Mouse (Mus musculus): Measurements from ENCODE around the gene Sdhaf2. TPM values are rescaled to one million over a fixed set of nuclear protein-coding genes. Genes with fewer than 3 reads are reported as not detected.

Gene Sdhaf2
- total RNA-seq, 2 experiments from 2014 or later = 42.9 to 58.9 TPM

Other genes starting within 250 kb of the Sdhaf2 start
- 0.26 TPM in 1 of 2 replicates, not detected in the other for gene Dagla, start 221.3 kb downstream of the Sdhaf2 start, total RNA-seq (2014; fragmentation: Nextera tagmentation)
- not detected in 2 replicates for gene Dagla, start 221.3 kb downstream of the Sdhaf2 start, total RNA-seq (2017)
- not detected in 2 replicates for gene Syt7, start 137.1 kb downstream of the Sdhaf2 start, total RNA-seq (2014; fragmentation: Nextera tagmentation)
- not detected in 2 replicates for gene Syt7, start 137.1 kb downstream of the Sdhaf2 start, total RNA-seq (2017)
- gene Lrrc10b, start 68.7 kb downstream of the Sdhaf2 start, total RNA-seq (2014; fragmentation: Nextera tagmentation) = not detected in 2 replicates
- gene Lrrc10b, start 68.7 kb downstream of the Sdhaf2 start, total RNA-seq (2017) = 0.34 TPM in 1 of 2 replicates, not detected in the other
- gene Ppp1r32, start 43.2 kb downstream of the Sdhaf2 start, total RNA-seq (2014; fragmentation: Nextera tagmentation) = 1.2 TPM in 1 of 2 replicates, not detected in the other
- gene Ppp1r32, start 43.2 kb downstream of the Sdhaf2 start, total RNA-seq (2017) = not detected in 2 replicates
- 73.3 and 88.9 TPM in 2 replicates for gene Cpsf7, start 876 bp downstream of the Sdhaf2 start, total RNA-seq (2014; fragmentation: Nextera tagmentation)
- 34.5 and 36.4 TPM in 2 replicates for gene Cpsf7, start 876 bp downstream of the Sdhaf2 start, total RNA-seq (2017)
- gene Tmem216, start 30.1 kb upstream of the Sdhaf2 start, total RNA-seq (2014; fragmentation: Nextera tagmentation) = 30.4 and 39.5 TPM in 2 replicates
- gene Tmem216, start 30.1 kb upstream of the Sdhaf2 start, total RNA-seq (2017) = 19.9 and 27.1 TPM in 2 replicates
- gene Cyb561a3, start 51.0 kb upstream of the Sdhaf2 start, total RNA-seq (2014; fragmentation: Nextera tagmentation) = 35.1 and 39.7 TPM in 2 replicates
- 21.7 and 31.3 TPM in 2 replicates for gene Cyb561a3, start 51.0 kb upstream of the Sdhaf2 start, total RNA-seq (2017)
- 24.4 and 28.6 TPM in 2 replicates for gene Tmem138, start 51.2 kb upstream of the Sdhaf2 start, total RNA-seq (2014; fragmentation: Nextera tagmentation)
- gene Tmem138, start 51.2 kb upstream of the Sdhaf2 start, total RNA-seq (2017) = 5.8 and 8.1 TPM in 2 replicates
- gene Ddb1, start 79.2 kb upstream of the Sdhaf2 start, total RNA-seq (2014; fragmentation: Nextera tagmentation) = 174 and 186 TPM in 2 replicates
- gene Ddb1, start 79.2 kb upstream of the Sdhaf2 start, total RNA-seq (2017) = 345 and 427 TPM in 2 replicates
- 12.8 and 13.0 TPM in 2 replicates for gene Tkfc, start 79.5 kb upstream of the Sdhaf2 start, total RNA-seq (2014; fragmentation: Nextera tagmentation)
- gene Tkfc, start 79.5 kb upstream of the Sdhaf2 start, total RNA-seq (2017) = 5.0 and 7.1 TPM in 2 replicates
- gene Vwce, start 108.1 kb upstream of the Sdhaf2 start, total RNA-seq (2014; fragmentation: Nextera tagmentation) = not detected in 2 replicates
- gene Vwce, start 108.1 kb upstream of the Sdhaf2 start, total RNA-seq (2017) = 1.1 TPM in 1 of 2 replicates, not detected in the other
- gene Pga5, start 151.9 kb upstream of the Sdhaf2 start, total RNA-seq (2014; fragmentation: Nextera tagmentation) = not detected in 2 replicates
- not detected in 2 replicates for gene Pga5, start 151.9 kb upstream of the Sdhaf2 start, total RNA-seq (2017)
- gene Vps37c, start 162.6 kb upstream of the Sdhaf2 start, total RNA-seq (2014; fragmentation: Nextera tagmentation) = 21.1 and 23.8 TPM in 2 replicates
- 15.3 and 20.0 TPM in 2 replicates for gene Vps37c, start 162.6 kb upstream of the Sdhaf2 start, total RNA-seq (2017)
- not detected in 2 replicates for gene Cd5, start 212.9 kb upstream of the Sdhaf2 start, total RNA-seq (2014; fragmentation: Nextera tagmentation)
- not detected in 2 replicates for gene Cd5, start 212.9 kb upstream of the Sdhaf2 start, total RNA-seq (2017)

Measured in granulocyte monocyte progenitor cell, adult 5-6 weeks (primary cell).